Mouse (Mus musculus): ENCODE results near the gene Cnih3. TPM values are rescaled to one million over a fixed set of nuclear protein-coding genes. Genes with fewer than 3 reads are reported as not detected.

Gene Cnih3
- polyA plus RNA-seq, 1 experiment from 2014 or later, result 1.9 TPM

DNA sequence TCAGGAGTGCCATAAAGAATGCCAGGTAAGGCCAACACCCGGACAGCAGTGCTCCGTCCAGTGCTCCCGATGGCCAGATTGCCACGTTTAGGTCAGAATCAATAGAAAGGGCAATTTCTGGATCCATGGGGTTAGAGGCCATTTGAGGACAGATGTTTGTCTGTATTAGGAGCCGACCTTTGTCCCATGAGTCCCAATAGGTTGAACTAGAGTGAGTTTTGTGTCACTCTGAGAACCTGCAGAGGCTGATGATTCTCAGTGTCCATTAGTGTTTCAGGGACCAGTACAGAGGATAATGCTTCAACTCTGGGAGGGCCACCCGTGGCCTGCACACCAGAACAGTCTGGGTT is 114.9 kb downstream of the Cnih3 start:
- Histone ChIP-seq H3K9me3 (ENCODE audit: control insufficient read depth, low read length) (peaks cover 4% of the 10 kb centered on the region), H3K4me1 (replicated peaks; ENCODE audit: control insufficient read depth, insufficient read depth, low read length) (no peaks in the 10 kb centered on the region), H3K4me3 (ENCODE audit: low read depth, low read length) (no peak overlapping the region), H3K9ac (ENCODE audit: low read length) (no peak overlapping the region), H3K27me3 (ENCODE audit: control insufficient read depth, insufficient read depth, low read length) (no peaks in the 10 kb centered on the region), H3K36me3 (ENCODE audit: control insufficient read depth, insufficient read depth, low read length) (no peaks in the 10 kb centered on the region), H3K27ac (ENCODE audit: low read depth, low read length) (no peak overlapping the region), H3K4me2 (ENCODE audit: low read depth, low read length, severe bottlenecking) (no peak overlapping the region)
- WGBS, result 95% methylated on average over 6 of the region's 6 CpGs
- no peak for ATAC-seq (replicated peaks; ENCODE audit: low FRiP score)
- DNase-seq (ENCODE audit: low spot score), result no peak

DNA sequence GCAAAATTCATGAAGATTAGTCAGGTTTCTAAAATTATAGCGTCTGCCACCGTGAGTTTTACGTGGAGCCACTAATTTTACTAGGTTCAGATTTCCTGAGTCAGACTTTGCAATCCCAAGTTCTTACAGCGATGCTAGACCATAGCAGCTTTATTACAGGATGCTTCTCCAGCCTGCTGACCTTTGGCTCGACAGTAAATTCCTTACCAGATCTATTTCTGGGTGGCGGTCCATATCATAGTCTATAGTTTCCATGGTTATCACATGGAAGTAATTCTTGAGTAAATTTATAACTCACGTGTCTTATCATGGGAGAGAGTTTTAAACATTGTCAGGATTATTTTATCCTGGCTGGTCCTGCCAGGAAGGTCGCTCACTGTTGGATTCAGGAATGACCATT is 117.0 kb downstream of the Cnih3 start:
- ATAC-seq (replicated peaks; ENCODE audit: low FRiP score), result no peak
- Histone ChIP-seq H3K4me1 (replicated peaks; ENCODE audit: control insufficient read depth, insufficient read depth, low read length) (no peaks in the 10 kb centered on the region), H3K9ac (ENCODE audit: low read length) (no peak overlapping the region), H3K27ac (ENCODE audit: low read depth, low read length) (no peak overlapping the region), H3K9me3 (ENCODE audit: control insufficient read depth, low read length) (peaks cover 4% of the 10 kb centered on the region), H3K27me3 (ENCODE audit: control insufficient read depth, insufficient read depth, low read length) (no peaks in the 10 kb centered on the region), H3K4me2 (ENCODE audit: low read depth, low read length, severe bottlenecking) (no peak overlapping the region), H3K4me3 (ENCODE audit: low read depth, low read length) (no peak overlapping the region), H3K36me3 (ENCODE audit: control insufficient read depth, insufficient read depth, low read length) (no peaks in the 10 kb centered on the region)
- 82% methylated on average over 8 of the region's 8 CpGs for WGBS
- no peak for DNase-seq (ENCODE audit: low spot score)

DNA sequence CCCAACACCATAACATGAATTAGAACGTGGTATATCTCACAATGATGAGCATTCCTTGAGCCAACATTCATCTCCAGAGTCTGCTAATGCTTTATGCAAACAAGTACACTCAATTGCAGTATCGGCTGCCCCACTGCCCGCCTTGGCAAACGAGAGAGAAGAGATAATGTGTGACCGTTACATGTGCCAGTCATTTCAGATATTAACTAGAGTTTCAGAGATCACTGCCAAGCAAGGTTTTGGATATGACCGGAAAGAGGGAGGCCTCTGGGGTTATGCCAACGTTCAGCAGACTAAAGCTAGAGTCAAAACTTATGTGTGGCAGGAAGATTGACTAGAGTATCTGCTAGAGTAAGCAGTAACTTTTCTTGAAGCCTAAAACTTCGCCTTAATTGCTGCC is 123.7 kb downstream of the Cnih3 start:
- 89% methylated on average over 8 of the region's 8 CpGs for WGBS
- Histone ChIP-seq H3K4me1 (replicated peaks; ENCODE audit: control insufficient read depth, insufficient read depth, low read length) (no peaks in the 10 kb centered on the region), H3K4me2 (ENCODE audit: low read depth, low read length, severe bottlenecking) (no peak overlapping the region), H3K9ac (ENCODE audit: low read length) (no peak overlapping the region), H3K27ac (ENCODE audit: low read depth, low read length) (no peak overlapping the region), H3K4me3 (ENCODE audit: low read depth, low read length) (no peak overlapping the region), H3K27me3 (ENCODE audit: control insufficient read depth, insufficient read depth, low read length) (no peaks in the 10 kb centered on the region), H3K36me3 (ENCODE audit: control insufficient read depth, insufficient read depth, low read length) (no peaks in the 10 kb centered on the region), H3K9me3 (ENCODE audit: control insufficient read depth, low read length) (peaks cover 4% of the 10 kb centered on the region)
- ATAC-seq (replicated peaks; ENCODE audit: low FRiP score) (no peak), DNase-seq (ENCODE audit: low spot score) (no peak)

DNA sequence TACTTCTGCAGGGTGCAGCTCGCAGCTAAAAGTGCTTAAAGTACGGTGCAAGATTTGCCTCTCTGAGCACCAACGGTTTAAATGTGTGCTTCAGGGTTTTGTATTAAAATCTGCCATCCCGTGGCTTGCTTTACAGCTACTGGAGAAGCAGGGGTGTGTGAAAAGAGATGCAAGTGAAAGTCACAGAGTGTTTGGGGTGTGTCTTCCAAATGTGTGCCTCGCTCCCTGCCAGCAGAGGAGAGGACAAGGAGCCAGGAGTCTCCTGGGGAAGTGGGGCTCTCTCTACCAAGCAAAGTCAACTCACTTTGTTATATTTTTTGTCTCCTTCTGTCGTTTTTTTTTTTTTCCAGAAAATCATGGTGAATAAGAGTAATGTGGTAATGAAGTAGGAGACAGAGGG is 124.1 kb downstream of the Cnih3 start:
- WGBS, result 83% methylated on average over 6 of the region's 6 CpGs

DNA sequence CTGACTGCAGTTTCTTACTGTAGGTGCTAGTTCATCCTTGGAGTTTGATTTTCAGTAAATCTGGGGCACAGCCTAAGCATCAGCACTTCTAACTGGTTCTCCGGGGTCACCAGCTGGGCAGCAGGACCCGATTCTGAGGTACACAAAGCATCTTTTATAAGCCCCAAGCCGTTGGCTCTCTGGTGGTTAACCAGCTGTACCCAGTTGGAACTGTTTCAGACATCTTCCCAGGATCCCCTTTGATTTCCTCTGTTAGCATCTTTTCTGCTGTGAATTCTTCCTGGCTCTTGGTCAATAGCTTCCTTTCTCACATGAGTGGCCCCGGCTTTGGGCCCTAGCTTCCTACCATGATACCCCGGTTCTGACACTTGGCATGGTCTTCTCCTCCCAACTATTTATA is 132.3 kb downstream of the Cnih3 start:
- Histone ChIP-seq H3K9ac (ENCODE audit: low read length) (no peak overlapping the region), H3K4me2 (ENCODE audit: low read depth, low read length, severe bottlenecking) (no peak overlapping the region), H3K27ac (ENCODE audit: low read depth, low read length) (no peak overlapping the region), H3K4me1 (replicated peaks; ENCODE audit: control insufficient read depth, insufficient read depth, low read length) (no peaks in the 10 kb centered on the region), H3K4me3 (ENCODE audit: low read depth, low read length) (no peak overlapping the region), H3K27me3 (ENCODE audit: control insufficient read depth, insufficient read depth, low read length) (no peaks in the 10 kb centered on the region), H3K36me3 (ENCODE audit: control insufficient read depth, insufficient read depth, low read length) (no peaks in the 10 kb centered on the region), H3K9me3 (ENCODE audit: control insufficient read depth, low read length) (no peaks in the 10 kb centered on the region)
- ATAC-seq (replicated peaks; ENCODE audit: low FRiP score) (no peak), DNase-seq (ENCODE audit: low spot score) (no peak)
- WGBS, result 82% methylated on average over 5 of the region's 5 CpGs

More for the DNA sequence above, 124.1 kb downstream of the Cnih3 start:
- no peak overlapping the region for H3K4me2 ChIP-seq (ENCODE audit: low read depth, low read length, severe bottlenecking)
- no peaks in the 10 kb centered on the region for H3K27me3 ChIP-seq (ENCODE audit: control insufficient read depth, insufficient read depth, low read length)
- H3K4me1 ChIP-seq (replicated peaks; ENCODE audit: control insufficient read depth, insufficient read depth, low read length), result no peaks in the 10 kb centered on the region
- ATAC-seq (replicated peaks; ENCODE audit: low FRiP score) (no peak), DNase-seq (ENCODE audit: low spot score) (no peak)
- H3K9me3 ChIP-seq (ENCODE audit: control insufficient read depth, low read length), result peaks cover under 1% of the 10 kb centered on the region
- no peaks in the 10 kb centered on the region for H3K36me3 ChIP-seq (ENCODE audit: control insufficient read depth, insufficient read depth, low read length)
- no peak overlapping the region for H3K4me3 ChIP-seq (ENCODE audit: low read depth, low read length)
- H3K9ac ChIP-seq (ENCODE audit: low read length), result no peak overlapping the region
- no peak overlapping the region for H3K27ac ChIP-seq (ENCODE audit: low read depth, low read length)

DNA sequence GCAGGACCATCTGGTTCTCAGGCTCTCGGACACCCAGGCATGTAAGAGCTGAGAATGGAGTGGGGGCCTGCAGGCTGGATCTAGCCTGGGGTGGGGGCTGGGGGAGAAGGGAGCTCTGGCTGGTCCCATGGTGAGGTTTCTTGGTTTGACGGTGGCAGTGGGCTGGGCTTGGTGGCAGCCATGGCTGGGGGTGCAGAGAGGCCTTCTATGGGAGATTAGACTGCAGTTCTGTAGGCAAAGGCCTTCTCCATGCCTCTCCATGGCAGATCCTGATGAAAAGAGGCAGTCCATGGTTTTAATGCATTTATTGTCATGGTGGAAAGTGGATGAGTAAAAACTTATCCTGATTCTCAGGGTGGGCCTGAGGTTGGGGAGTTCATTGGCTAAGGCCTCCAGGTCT is 151.0 kb downstream of the Cnih3 start:
- Histone ChIP-seq H3K9ac (ENCODE audit: low read length) (no peak overlapping the region), H3K9me3 (ENCODE audit: control insufficient read depth, low read length) (no peaks in the 10 kb centered on the region), H3K4me1 (replicated peaks; ENCODE audit: control insufficient read depth, insufficient read depth, low read length) (no peaks in the 10 kb centered on the region), H3K4me2 (ENCODE audit: low read depth, low read length, severe bottlenecking) (no peak overlapping the region), H3K27me3 (ENCODE audit: control insufficient read depth, insufficient read depth, low read length) (no peaks in the 10 kb centered on the region), H3K36me3 (ENCODE audit: control insufficient read depth, insufficient read depth, low read length) (no peaks in the 10 kb centered on the region), H3K4me3 (ENCODE audit: low read depth, low read length) (no peak overlapping the region), H3K27ac (ENCODE audit: low read depth, low read length) (no peak overlapping the region)
- WGBS, result 100% methylated on average over 2 of the region's 2 CpGs
- no peak for ATAC-seq (replicated peaks; ENCODE audit: low FRiP score)
- no peak for DNase-seq (ENCODE audit: low spot score)

DNA sequence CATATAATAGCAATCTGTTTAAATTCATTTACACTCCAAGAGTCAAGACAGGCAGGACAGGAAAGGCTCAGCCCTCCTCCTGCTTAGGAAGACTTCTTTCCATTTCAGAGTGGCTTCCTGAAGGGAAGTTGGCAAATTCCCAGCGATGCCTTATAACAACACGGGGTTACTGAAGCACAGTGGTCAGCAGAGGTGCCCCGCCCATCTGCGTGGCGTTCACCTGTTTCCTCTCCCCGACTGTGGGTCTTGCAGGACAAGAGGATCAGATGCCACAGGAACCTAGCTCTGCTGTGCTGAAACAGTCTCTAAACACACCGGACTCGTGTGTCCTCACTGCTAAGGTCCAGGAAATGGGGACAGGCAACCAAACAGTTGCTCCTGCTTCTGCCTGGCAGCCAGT is 152.9 kb downstream of the Cnih3 start:
- Histone ChIP-seq H3K4me1 (replicated peaks; ENCODE audit: control insufficient read depth, insufficient read depth, low read length) (no peaks in the 10 kb centered on the region), H3K27me3 (ENCODE audit: control insufficient read depth, insufficient read depth, low read length) (no peaks in the 10 kb centered on the region), H3K4me3 (ENCODE audit: low read depth, low read length) (no peak overlapping the region), H3K9me3 (ENCODE audit: control insufficient read depth, low read length) (no peaks in the 10 kb centered on the region), H3K27ac (ENCODE audit: low read depth, low read length) (no peak overlapping the region), H3K9ac (ENCODE audit: low read length) (no peak overlapping the region), H3K36me3 (ENCODE audit: control insufficient read depth, insufficient read depth, low read length) (no peaks in the 10 kb centered on the region), H3K4me2 (ENCODE audit: low read depth, low read length, severe bottlenecking) (no peak overlapping the region)
- 79% methylated on average over 8 of the region's 8 CpGs for WGBS
- no peak for ATAC-seq (replicated peaks; ENCODE audit: low FRiP score)
- no peak for DNase-seq (ENCODE audit: low spot score)

Other genes starting within 250 kb of the Cnih3 start
- gene Nvl, start 208.4 kb upstream of the Cnih3 start, polyA plus RNA-seq (2014; fragmentation: Nextera tagmentation; extraction: Ambion mirVana), result 41.9 and 48.5 TPM in 2 replicates
- gene Cnih4, start 207.9 kb upstream of the Cnih3 start, polyA plus RNA-seq (2014; fragmentation: Nextera tagmentation; extraction: Ambion mirVana), result 89.9 and 96.5 TPM in 2 replicates
- gene Wdr26, start 140.6 kb upstream of the Cnih3 start, polyA plus RNA-seq (2014; fragmentation: Nextera tagmentation; extraction: Ambion mirVana), result 34.1 and 45.0 TPM in 2 replicates
- gene Ccdc121, start 158.8 kb downstream of the Cnih3 start, polyA plus RNA-seq (2014; fragmentation: Nextera tagmentation; extraction: Ambion mirVana), result not detected in 2 replicates
- gene Dnah14, start 223.9 kb downstream of the Cnih3 start, polyA plus RNA-seq (2014; fragmentation: Nextera tagmentation; extraction: Ambion mirVana), result 2.1 and 2.9 TPM in 2 replicates

Measured in forebrain, embryonic 11.5 days (tissue).